Mouse (Mus musculus) spleen, embryonic (tissue): ENCODE data around the gene Stpg1.

Source experiments
- CTCF ChIA-PET: fragments of 350-600 bp; sonication (Branson Sonifier 250); formaldehyde crosslinking; loops from one replicate; lab custom pipeline; 2022; lab: Charles Lee

Gene Stpg1

DNA sequence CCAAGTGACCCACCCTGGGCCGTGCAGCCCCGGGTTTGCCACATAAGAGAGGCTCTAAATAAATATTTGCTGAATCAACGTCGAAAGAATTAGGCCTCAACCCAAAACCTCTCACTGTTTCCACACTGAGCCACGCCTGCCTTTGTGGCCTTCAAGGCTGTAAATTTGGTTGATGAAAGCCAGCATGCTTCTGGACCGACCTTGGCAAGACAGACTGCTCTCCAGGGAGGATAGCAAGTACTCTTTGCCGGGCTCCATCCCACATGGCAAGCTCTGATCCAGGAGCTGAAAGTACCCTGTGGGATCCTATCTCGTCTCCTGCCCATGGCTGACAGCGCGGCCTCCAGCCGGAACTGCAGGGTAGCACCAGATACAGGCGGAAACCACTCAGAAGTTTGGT is 14.9 kb downstream of the Stpg1 start:
- CTCF ChIA-PET: no interaction called here

DNA sequence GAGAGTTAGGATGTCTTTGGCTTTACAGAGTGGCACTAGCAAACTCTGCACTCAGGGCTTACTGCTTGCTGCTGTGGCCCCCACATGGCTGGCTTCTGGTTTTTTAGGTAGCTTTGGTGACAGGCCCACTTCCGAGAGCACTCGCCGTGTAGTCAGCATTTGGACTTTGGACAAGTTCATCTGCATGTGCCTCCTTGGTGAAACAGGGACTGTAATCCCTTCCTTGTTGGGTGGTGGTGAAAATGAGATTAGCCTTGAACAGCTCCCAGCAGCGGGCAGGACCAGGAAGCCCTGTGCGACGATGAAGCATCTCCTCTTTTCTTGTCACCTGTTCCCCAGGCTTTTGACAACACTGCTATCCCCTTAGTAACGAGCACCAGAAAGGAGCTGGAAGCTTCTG is 19.3 kb downstream of the Stpg1 start:
- CTCF ChIA-PET: interaction anchor here (0.6 kb wide), 1 partner anchor 22 kb away, joined by 3 read pairs; no protein-coding TSS in a partner anchor

DNA sequence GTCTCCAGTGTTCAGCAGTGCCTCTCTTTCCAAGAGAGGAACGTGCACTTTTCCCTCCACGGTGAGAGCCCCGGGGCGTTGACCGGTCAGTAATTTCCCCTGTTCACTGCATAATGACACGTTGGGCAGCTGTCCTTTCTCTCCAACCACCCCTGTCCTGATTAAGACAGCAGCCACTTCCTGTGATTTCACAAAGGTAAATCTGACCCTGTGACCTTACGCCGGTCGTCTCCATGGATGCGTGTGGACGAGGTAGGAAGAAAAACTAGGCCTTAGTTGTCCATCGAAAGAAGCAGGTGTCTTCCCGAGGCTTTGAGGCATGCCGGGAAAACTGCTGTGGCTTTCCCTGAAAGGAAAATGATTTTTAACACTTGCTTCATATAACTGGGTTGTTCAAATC is 20.3 kb downstream of the Stpg1 start:
- CTCF ChIA-PET: no interaction called here

DNA sequence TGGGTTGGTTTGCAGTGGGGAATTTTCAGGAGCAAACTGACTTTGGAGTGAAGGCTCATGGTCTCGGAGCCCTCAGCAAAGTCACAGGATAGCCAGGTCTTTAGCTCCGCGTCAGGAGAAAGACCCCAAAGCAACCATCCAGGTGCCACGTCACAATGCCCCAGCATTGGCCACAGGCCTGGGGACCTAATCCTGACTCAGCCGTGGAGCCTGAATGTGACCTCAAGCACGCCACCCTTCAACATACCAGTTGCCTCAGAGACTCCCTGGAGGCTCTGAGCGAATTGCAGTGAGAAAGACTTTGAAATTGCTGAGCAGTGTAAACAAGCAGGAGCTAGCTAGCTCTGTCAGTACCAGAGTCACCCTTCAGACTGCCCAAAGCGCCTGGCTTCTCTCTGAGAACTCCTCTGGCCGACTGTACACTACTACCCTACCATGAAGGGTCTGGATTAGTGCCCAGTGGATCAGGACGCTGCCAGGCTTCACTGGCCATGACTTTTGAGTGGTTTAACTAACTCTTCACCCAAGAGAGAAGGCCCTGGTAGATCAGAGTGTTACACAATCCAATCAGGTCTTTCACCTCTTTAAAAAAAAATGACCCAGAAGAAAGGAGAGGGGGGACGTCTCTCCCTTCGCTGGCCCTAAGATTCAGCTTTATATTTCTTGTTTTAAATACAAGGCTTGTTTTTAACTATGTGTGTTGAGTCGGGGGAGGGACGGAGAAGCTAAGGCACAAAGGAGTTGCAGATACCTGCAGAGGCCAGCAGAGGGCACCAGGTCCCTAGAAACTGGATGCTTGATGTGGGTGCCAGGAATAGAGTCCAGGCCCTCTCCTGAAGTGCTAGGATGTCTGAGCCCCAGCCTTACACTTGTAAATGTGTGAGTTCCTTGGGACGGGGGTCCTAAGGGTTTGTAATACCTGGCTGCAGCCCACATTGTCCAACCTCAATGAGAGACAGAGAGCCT is 22.0 kb downstream of the Stpg1 start:
- CTCF ChIA-PET: interaction anchor here (1.7 kb wide), 1 partner anchor 150 kb away, joined by 12 read pairs; no protein-coding TSS in a partner anchor

DNA sequence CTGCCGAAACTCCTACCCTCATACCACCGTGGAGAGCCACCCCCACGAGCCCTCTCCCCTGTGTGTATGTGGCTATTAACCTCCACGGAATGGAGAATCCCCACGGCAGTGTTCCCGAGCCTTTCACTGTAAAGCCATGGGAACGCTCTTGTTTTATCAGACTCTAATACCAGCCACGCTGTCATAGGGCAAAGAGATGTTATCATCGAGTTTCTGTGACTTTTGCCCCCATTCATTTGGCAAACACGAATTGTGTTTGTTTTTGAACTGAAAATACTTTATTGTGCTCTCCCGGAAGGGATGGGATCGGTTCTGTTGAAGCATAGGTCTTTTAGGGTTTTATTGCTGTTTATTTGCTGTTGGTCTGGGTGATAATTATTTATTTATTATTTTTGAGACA is 23.5 kb downstream of the Stpg1 start:
- CTCF ChIA-PET: interaction anchor here (0.7 kb wide), 1 partner anchor 152 kb away, joined by 3 read pairs; no protein-coding TSS in a partner anchor

DNA sequence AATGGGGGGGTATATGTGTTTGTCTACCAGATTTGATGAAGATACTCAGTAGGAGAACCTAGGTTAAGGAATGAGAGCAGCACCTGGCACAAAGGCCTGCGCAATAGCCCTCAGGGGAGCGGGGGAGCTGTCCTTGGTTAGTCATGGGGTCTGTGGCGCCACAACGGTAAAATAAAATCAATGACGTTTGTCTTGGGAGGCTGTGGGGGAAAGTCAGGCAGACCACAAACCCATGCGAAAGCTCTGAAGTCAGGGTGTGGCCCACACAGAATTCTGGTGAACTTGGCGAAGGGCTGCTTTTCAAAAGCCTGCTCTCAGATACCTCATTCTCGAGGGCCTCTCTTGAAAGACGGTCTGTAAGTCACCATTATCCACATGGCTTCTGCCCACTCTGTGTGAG is 25.8 kb downstream of the Stpg1 start:
- CTCF ChIA-PET: interaction anchor here (0.6 to 1.2 kb wide), 2 partner anchors 111 to 146 kb away, joined by 4 to 9 read pairs; no protein-coding TSS in a partner anchor

DNA sequence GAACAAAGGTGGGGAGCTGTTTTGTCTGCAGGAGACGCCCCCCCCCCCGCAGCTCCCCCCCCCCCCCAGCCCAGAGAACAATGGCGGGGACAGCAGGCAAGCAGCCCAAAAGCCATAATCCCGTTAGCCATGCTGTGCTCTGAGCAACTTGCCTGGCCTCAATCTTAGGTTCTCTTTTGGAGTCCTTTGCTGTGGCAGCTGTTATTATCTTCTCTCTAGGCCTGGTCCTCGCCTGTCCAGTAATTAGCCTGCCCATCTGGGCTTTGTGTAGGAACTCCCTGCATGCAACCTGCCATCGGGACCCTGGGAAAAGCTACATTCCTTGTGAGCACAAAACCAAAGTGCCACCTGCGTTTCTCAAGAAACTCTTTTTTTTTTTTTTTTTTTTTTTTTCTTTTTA is 29.3 kb downstream of the Stpg1 start:
- CTCF ChIA-PET: interaction anchor here (0.5 to 0.6 kb wide), 2 partner anchors 16 to 22 kb away, joined by 3 to 4 read pairs; no protein-coding TSS in a partner anchor

DNA sequence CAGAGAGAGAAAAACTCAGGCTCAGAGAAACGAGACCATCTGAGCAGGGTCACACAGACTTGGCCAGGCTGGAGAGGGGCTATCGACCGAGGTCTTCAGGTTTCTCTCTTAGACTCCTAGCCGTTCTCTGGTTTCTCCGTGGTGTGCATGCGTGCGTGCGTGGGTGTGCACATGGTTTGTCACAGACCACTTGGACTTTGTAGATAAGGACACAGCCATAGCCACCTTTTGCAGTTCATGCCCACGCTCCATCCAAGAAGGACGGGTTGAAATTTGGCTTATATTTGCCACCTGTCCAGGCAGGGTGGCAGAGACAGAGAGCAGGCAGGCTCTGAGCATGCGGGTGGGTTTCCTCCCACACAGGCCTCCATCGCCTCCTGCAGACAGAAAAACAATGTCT is 30.5 kb downstream of the Stpg1 start:
- CTCF ChIA-PET: no interaction called here

DNA sequence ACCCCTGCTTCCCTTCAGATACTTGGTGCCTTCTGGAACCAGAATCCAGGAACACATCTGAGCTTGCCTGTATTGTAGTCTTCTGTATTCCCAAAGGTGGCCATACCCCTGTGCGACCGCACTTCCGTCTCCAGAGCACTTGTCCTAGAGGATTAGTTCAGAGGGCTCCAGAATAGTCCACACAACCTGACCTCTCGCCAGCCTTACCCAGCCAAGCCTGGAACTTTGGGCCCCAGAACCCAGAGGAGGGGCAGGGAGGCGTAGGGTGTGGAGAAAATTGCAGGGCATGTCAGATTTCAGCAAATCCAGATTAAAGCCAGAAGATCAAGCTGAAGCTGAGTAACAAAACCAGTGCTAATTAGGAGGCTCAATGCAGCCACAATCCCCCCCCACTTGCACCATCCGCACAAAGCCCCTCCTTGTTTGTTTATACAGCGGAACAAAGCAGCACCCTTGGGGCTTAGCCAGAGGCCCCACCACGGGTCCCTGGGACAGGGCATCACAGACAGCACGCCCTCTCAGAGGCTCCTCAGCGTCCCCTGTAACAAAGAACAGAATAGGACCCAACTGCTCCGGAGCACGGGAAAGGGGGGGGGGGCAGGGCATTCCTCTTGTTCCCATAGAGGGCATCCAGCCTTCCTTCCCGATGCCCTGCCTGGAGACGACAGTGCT is 31.6 kb downstream of the Stpg1 start:
- CTCF ChIA-PET: no interaction called here

DNA sequence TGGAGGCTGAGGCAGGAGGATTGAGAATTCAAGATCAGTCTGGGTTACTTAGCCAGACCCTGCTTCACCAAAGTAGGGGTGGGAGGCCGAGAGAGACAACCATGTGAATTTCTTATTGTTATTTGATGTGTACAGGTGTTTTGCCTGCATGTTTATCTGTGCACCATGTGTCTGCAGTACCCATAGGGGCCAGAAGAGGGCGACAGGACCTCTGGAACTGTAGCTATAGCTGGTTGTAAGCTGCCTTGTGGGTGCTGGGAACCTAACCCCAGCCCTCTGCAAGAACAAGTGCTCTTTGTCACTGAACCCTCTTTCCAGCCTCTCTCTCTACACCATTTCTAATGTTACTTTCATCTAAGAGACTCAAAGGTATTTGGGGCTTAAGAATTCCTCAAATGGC is 35.7 kb downstream of the Stpg1 start:
- CTCF ChIA-PET: no interaction called here

DNA sequence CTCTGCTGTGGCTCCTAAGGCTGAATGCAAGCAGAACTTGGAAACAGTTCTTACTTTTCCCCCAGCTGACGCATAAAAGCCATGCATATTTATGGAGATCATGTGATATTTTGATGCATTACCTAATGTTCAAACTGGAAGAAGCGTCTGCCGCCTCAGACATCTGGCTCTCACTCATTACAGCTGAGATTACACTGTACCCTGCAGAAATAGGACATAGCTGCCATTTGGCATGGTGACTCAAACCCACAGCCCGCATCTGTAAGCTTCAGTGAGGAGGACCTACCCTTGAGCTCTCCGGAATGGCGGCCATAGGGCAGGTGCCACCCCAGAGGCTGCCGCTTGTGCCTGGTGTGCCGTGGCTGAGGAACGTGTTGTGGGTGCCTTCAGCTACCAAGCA is 36.6 kb downstream of the Stpg1 start:
- CTCF ChIA-PET: interaction anchor here (0.6 kb wide), 1 partner anchor 457 kb away, joined by 3 read pairs; no protein-coding TSS in a partner anchor

DNA sequence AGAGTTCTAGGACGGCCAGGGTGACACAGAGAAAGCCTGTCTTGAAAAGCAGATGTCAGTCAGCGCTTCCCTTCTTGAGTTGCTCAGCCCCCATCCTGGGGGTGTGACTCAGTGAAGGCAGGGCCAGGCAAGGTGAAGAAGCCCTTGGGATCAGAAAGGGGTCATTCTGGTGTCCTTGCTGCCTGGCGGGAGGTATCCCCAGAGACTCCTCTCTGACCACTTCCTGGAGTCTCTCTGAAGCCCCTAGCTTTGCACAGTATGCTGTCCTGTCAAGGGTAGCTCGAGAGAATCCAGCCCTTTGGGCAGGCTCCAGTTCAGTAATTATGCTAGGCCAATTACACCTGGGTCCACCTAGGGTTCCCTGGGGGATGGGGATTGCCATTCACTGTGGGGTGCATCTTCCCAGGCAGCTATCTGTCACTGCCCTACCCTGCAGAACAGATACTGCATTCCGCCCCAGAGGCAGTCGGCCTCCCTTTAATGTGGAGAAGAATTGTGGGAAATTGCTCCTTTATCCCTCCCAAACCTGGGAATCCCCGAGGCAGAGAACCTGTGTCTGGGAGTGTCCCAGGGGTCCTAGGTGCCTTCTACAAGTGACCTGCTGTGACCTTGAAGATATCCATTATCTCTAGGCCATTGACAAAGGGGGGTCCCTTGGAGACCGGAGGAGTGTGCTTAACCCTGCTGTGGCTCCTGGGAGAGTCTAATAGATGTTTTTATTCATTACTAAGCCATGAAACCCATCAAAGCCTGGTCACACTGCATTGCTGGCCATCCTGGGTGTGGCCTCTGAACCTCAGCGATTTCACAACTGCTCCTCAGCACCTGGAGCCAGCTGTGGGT is 37.4 kb downstream of the Stpg1 start:
- CTCF ChIA-PET: interaction anchor here (0.6 kb wide), 1 partner anchor 458 kb away, joined by 3 read pairs; no protein-coding TSS in a partner anchor

DNA sequence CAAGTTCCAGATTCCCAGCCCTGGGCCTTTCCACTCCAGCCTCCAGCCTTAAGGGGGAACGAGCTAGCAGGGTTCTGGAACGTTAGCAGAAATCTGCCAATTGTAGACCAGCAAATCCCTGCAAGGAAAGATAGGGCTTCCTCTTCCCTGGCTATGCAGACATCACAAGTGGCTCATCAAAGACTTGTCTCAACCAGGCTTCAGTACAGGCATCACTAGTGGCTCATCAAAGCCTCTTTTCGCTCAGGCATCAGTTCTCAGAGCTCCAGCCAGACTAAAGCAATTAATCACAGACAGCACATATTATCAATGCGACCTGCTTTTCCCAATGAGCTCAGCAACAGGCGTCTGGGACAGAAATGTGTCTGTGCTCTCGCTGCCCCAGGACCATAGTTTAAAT is 38.4 kb downstream of the Stpg1 start:
- CTCF ChIA-PET: no interaction called here

DNA sequence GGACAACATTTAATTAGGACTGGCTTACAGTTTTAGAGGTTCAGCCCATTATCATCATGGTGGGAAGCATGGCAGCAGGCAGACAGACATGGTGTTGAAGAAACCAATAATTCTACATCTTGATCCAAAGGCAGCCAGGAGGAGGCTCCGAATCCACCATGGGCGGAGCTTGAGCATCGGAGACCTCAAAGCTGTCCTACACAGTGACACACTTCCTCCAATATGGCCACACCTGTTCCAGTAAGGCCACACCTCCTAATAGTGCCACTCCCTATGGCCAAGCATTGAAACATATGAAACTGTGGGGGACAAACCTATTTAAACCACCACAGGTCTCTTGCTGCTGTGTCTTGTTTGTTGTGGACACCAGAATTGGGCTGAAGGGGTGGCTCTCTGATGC is 40.4 kb downstream of the Stpg1 start:
- CTCF ChIA-PET: no interaction called here

DNA sequence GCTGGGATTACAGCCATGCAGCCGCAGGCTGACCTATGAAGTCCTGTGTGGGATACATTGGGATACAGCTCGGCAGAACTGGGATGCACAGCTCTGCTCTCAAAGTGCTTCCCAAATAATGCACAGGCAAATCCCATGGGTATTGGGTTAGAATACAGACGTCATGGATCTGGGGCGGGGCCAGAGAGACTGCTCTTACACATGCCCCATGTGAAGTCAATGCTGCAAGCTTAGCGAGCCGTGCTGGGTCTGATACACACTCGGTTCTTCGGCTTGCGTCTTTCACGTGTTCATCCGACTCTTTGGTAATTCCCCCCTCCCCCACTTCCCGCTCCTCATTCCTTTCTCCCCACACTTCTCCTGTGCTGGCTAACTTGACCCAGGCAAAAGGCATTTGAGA is 44.5 kb downstream of the Stpg1 start:
- CTCF ChIA-PET: no interaction called here

DNA sequence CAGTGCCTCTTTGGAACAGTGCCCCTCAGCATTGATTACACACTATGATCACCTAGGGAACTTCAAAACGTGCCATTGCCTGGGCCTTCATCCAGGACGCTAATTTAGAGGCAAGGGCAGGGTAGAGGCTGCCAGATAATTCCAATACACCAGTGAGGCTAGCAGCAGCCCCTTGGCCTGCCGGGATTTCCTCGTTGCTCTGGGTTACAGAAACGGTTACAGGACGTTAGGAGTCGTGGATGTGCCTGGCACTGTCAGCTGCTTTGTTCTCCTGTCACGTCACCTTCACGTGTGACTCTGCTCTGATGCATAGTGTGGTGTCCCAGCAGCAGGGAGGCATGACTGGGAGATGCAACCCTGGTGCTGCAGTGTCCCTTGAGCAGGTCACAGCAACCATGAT is 45.5 kb downstream of the Stpg1 start:
- CTCF ChIA-PET: no interaction called here

DNA sequence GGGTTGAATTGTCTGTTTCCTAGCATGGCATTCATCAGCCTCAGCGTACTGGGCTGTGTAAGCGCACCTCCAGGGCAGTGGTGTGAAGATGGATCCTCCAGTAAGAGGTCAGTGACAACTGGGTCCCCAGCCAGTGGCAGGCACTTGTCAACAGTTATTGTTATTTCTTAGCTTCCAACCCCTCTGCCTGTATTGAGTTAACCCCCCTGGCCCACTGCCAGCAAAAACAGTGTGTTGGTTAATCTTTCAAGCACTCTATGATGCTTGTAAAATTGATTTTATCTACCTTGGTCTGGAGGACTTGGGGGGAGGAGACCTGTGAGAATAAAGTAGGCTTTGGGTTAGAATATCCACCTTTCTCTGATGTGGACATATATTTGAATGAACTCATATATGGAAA is 49.7 kb downstream of the Stpg1 start:
- CTCF ChIA-PET: interaction anchor here (0.8 kb wide), 1 partner anchor 10 kb away, joined by 3 read pairs; no protein-coding TSS in a partner anchor

DNA sequence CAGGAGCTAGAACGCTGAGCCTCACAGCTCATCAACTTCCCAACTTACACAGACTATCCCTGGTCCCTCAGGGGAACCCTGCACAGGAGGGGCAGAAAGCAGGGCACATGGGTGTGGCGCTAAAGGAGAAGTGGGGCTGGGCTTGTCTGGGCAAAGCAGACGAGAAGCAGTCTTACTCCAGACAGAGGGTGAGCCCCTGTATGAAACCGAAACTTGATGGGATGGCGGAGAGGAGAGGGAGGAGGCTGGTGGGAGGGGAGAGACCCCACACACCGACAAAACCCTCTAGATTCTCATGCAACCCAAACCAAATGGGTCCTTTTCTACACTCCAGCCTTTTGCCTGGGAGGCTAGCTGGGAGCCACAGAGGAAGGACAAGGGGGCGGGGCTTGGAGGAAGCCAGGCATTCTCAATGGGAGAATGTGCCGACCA is 50.5 kb downstream of the Stpg1 start:
- CTCF ChIA-PET: interaction anchor here (0.6 kb wide), 2 partner anchors 24 to 488 kb away, joined by 3 read pairs; no protein-coding TSS in a partner anchor

DNA sequence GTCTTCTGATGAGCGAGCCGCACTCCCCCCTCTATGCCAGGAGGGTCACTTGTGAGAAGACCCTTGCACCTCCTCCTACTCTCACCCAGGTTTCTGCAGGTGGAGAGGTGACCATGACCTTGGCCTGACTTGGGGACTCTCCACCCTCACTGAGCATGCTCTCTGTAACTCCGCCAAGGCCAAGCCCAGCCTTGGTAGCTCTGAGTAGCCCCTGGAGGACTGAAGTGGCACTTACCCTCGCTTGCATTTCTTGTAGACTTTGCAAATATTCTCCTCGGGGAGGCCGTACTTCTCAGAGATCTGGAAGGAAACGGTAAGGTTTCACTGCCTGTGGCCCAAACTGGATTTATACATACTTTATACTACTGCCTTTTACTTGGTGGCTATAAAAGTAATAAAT is 51.4 kb downstream of the Stpg1 start:
- CTCF ChIA-PET: no interaction called here

DNA sequence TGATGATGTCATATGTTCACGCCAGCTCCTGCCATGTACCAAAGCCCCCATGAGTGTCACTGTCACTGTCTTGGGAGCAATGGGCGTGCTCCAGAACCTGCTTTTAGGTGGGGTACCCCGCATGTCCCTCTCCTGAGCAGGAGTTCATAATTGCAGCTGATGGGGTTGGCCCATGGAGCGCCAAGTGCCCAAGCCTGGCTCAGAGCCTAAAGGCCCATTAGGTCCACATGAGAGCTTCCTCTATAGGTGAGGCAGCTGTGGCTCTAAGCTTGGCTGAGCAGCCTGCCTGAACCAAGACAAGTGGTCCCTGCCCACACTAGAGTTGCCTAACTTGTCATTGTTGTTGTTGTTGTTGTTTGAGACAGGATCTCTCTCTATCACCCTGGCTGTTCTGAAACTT is 52.2 kb downstream of the Stpg1 start:
- CTCF ChIA-PET: no interaction called here

DNA sequence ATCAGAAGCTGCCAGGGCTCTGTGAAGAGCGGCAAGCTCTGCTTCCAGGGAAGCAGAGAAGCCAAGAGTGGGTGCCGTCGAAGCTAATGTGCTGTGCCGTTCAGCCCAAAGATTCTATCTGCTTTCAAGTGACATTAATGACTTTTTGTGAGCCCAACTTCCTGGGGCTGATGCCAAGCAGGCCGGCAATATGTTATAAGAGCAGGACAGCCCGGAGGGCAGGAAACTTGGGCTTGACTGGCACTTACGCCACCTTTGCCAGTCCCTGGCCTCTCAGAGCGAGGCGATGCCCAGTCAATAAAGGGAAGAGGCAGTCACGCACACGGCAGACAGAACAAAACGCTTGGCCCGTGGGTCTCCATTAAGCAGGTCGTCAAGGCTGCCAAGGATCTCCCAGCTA is 53.0 kb downstream of the Stpg1 start:
- CTCF ChIA-PET: no interaction called here
